Mouse (Mus musculus): ENCODE results near the gene Slc29a2. TPM values are rescaled to one million over a fixed set of nuclear protein-coding genes. Genes with fewer than 3 reads are reported as not detected.

Gene Slc29a2
- total RNA-seq (2023): 2.2 to 7.1 TPM (median 4.2 TPM) in 4 replicates

DNA sequence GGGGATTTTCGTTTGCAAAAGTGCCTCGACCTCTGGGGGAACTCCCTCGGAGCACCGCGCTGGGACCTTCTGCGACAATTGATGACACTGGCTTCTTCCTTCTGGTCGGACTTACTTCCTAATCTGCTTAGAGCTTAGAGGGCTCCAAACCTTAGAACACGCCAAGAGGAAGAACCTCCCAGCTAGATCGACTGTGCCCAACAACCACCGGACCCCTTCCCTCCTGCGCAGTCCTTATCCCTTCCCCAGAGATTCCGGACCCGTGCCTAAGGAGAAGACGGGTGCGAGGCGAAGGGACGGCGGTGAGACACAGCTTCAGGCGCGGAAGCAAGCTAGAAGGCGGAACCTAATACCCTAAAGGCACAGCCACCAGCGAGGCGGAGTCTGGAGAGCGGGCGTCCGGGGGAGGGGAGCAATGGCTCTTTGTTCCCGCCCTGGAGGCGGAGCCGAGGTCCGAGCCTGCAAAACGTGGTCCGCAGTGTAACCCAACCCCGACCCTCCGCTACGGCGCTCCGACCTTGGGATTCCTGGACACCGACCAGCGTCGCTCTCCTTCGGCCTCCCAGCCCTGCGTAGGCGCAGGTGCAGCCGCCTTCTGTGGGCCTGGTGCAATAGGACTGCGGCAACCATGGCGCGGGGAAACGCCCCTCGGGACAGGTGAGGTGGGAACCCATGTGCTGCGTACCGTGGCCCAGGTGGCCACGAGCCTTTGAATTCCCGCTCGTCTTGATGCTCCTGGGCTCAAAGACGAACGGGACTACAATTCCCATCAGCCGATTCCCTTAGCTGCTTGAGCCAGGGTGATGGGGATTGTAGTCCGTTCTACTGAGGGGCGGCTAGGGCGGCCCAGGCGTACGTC lies at the start of gene Slc29a2:
TSS of gene Slc29a2 (plus strand) at position 240 of the 859 bp plus-strand sequence.

DNA sequence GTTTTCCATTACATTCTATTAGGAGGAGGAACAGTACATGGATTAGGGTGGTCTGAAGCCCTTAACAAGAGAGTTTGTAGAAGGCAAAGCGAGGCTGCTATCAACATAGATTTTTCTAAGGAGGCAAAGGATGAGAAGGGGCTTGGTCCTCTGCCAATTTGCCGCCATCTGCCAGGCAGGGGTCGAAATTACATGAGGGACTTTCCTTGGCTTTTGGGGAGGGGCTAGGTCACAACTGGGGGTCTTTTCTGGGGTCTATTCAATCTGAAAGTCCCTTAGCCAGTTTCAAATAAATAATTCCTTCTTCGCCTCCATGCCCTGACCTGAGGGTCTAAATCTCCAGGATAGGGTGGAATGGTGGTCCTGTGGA lies 33.4 kb upstream of the Slc29a2 start, which contains the start of gene Npas4:
TSS of gene Npas4 (minus strand) at position 61 of the 370 bp plus-strand sequence.

DNA sequence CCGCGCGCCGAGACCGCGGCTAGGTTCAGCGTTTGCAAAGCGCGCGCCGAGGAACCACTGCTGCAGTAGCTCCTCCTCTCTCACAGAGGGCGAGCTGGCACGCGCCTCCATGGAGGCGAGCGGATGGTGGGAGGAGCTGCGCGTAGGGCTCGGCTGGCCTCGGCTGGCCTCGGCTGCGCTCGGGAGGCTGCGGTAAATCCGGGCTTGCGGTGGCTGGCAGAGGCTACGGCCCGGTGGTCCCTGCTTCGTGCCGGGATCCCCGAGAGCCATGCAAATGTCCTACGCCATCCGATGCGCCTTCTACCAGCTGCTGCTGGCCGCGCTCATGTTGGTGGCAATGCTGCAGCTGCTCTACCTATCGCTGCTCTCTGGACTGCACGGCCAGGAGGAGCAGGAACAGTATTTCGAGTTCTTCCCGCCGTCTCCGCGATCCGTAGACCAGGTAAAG lies 15.1 kb downstream of the Slc29a2 start, which contains the start of the genes B4gat1 and AC124502.3:
TSS of gene B4gat1 (plus strand) at position 118 of the 448 bp plus-strand sequence.
TSS of gene AC124502.3 (plus strand) at position 183 of the 448 bp plus-strand sequence.

DNA sequence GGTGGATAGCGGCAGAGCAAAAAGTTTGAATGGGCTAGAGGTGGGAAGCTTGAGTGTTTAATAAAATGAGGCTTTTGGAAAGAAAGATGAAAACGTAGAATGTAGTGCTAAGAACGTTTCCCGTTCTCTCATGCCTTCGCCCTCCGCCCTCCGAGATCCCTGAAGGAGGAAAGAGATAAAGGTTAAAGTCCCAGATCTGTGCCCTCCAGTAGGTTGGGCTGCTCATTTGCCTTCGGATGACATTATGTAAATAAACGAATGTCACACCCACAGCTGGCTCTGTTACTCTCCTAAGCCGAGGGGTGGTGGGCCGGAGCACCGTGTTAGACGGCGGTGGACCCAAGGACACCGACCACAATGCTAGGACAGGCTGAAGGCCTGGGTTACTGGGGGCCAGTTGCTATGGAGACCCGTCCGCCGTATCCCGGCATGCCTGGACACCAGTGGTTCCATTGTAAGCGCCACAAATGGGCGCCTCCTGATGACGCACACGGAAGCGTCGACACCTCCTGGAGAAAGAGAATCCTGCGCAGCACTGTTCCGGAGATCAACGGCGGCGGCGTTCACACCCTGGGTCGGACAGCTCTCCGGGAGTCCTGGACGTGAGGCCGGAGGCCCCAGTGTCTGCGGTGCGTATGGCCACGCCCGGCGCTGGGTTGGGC lies 17.3 kb downstream of the Slc29a2 start, which contains the start of gene Brms1:
TSS of gene Brms1 (plus strand) at position 493 of the 662 bp plus-strand sequence.

DNA sequence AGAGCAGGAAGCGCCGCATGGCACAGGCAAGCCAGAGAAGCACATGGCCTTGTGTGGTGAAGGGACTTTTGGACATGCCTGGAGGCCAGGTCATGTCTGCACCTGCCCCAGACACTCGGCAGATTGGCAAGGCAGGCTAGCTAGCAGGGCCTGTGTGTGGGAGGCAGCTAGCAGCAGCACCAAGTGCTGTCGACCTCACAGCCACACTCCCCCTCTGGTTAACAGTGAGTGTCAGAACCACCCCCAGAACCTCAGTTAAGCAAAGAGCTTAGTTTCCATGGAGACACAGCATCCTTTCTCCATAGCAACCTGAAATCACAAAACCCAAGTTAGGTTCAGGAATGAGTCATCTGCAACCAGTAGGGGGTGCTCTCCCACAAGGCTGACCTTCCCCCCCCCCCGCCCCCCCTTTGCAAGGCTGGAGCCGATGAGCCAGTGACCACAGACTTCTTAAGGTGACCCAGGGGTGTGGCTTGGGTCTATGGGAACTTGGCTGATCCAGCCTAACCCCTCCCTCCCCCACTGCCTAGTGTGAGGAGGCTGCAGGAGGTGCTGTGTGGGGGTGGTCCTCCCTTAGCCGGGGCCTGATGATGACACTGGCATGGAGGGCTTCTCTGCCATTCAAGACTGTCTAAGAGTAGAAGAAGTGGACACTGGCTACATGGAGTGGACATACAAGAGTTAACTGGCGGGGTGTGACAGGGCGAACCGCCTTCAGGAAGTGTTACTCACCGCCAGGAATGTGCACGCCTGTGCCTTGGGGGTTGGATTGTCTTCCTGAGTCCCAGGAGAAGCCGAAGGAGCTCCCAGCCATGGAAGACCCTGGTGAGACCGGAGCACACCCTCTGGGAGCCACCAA lies 26.6 kb downstream of the Slc29a2 start, which contains the start of gene Rin1:
TSS of gene Rin1 (plus strand) at position 435 of the 859 bp plus-strand sequence.

DNA sequence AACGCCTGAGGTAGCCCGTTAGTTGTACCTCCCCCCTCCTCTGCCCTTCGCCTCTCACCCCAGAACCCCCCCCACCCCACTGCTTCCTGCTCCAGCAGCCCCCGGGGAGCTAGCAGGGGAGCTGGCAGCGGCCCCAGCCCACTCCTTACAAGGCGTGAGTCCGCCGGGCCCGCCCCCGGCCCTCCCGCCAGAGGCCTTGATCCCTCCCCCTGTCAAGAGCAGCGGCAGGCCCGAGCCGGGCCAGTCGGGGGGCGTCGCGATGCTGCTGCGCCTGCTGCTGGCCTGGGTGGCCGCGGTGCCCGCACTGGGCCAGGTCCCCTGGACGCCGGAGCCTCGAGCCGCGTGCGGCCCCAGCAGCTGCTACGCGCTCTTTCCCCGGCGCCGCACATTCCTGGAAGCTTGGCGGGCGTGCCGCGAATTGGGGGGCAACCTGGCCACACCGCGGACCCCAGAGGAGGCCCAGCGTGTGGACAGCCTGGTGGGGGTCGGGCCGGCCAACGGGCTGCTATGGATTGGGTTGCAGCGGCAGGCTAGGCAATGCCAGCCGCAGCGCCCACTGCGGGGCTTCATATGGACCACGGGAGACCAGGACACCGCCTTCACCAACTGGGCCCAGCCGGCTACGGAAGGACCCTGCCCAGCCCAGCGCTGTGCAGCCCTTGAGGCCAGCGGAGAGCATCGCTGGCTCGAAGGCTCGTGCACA lies 44.4 kb downstream of the Slc29a2 start, which contains the start of gene Cd248:
TSS of gene Cd248 (plus strand) at position 212 of the 703 bp plus-strand sequence.

Other genes starting within 250 kb of the Slc29a2 start
- 61.9 to 70.4 TPM (median 67.2 TPM) in 4 replicates for gene Rbm4, start 230.0 kb upstream of the Slc29a2 start, total RNA-seq (2023)
- gene Gm21992, start 212.2 kb upstream of the Slc29a2 start, total RNA-seq (2023): 31.5 to 41.0 TPM (median 35.7 TPM) in 4 replicates
- gene Rbm14, start 212.2 kb upstream of the Slc29a2 start, total RNA-seq (2023): 62.0 to 86.9 TPM (median 81.9 TPM) in 4 replicates
- 17.3 to 22.6 TPM (median 21.8 TPM) in 4 replicates for gene Ccs, start 184.5 kb upstream of the Slc29a2 start, total RNA-seq (2023)
- not detected in 4 replicates for gene Ccdc87, start 184.5 kb upstream of the Slc29a2 start, total RNA-seq (2023)
- 0.88 to 1.8 TPM (median 1.5 TPM) in 4 replicates for gene Ctsf, start 168.7 kb upstream of the Slc29a2 start, total RNA-seq (2023)
- not detected in 4 replicates for gene Actn3, start 146.0 kb upstream of the Slc29a2 start, total RNA-seq (2023)
- 7.5 to 11.4 TPM (median 9.0 TPM) in 4 replicates for gene Zdhhc24, start 145.2 kb upstream of the Slc29a2 start, total RNA-seq (2023)
- 2.5 to 3.7 TPM (median 2.6 TPM) in 4 replicates for gene Bbs1, start 117.2 kb upstream of the Slc29a2 start, total RNA-seq (2023)
- 65.2 to 87.2 TPM (median 74.8 TPM) in 4 replicates for gene Dpp3, start 95.6 kb upstream of the Slc29a2 start, total RNA-seq (2023)
- gene Peli3, start 80.7 kb upstream of the Slc29a2 start, total RNA-seq (2023): 1.5 to 2.5 TPM (median 2.0 TPM) in 4 replicates
- gene Mrpl11, start 61.7 kb upstream of the Slc29a2 start, total RNA-seq (2023): 24.7 to 38.8 TPM (median 33.6 TPM) in 4 replicates
- not detected in 4 replicates for gene Npas4, start 33.5 kb upstream of the Slc29a2 start, total RNA-seq (2023)
- gene B4gat1, start 15.0 kb downstream of the Slc29a2 start, total RNA-seq (2023): 2.3 to 4.9 TPM (median 3.2 TPM) in 4 replicates
- 0.37 to 2.7 TPM (median 1.3 TPM) in 4 replicates for gene AC124502.3, start 15.0 kb downstream of the Slc29a2 start, total RNA-seq (2023)
- gene Brms1, start 17.5 kb downstream of the Slc29a2 start, total RNA-seq (2023): 59.2 to 73.9 TPM (median 68.5 TPM) in 4 replicates
- gene Rin1, start 26.6 kb downstream of the Slc29a2 start, total RNA-seq (2023): 3.0 to 3.9 TPM (median 3.3 TPM) in 4 replicates
- not detected in 4 replicates for gene Cd248, start 44.2 kb downstream of the Slc29a2 start, total RNA-seq (2023)
- 0.15 to 2.9 TPM (median 0.31 TPM) in 3 of 4 replicates, not detected in the other for gene Tmem151a, start 61.7 kb downstream of the Slc29a2 start, total RNA-seq (2023)
- gene Yif1a, start 64.7 kb downstream of the Slc29a2 start, total RNA-seq (2023): 31.0 to 32.1 TPM (median 31.7 TPM) in 4 replicates
- 0.86 to 1.6 TPM (median 1.3 TPM) in 4 replicates for gene Cnih2, start 74.7 kb downstream of the Slc29a2 start, total RNA-seq (2023)
- 96.5 to 104 TPM (median 103 TPM) in 4 replicates for gene Rab1b, start 83.2 kb downstream of the Slc29a2 start, total RNA-seq (2023)
- gene Klc2, start 94.7 kb downstream of the Slc29a2 start, total RNA-seq (2023): 34.4 to 45.7 TPM (median 38.8 TPM) in 4 replicates
- 72.0 to 82.2 TPM (median 75.3 TPM) in 4 replicates for gene Pacs1, start 249.3 kb downstream of the Slc29a2 start, total RNA-seq (2023)

Data from B cell, adult 62 days (primary cell).